Mouse (Mus musculus) midbrain, embryonic 16.5 days (tissue): ENCODE data around the gene Faap24. TPM values are rescaled to one million over a fixed set of nuclear protein-coding genes. Genes with fewer than 3 reads are reported as not detected.

ENCODE experiments used
- ATAC-seq: fragments of 200-750 bp; cut with Nextera tagmentation; 2 replicates; pipeline ENCODE4 v1.8.0; 2017; ENCODE audit warnings: moderate TSS enrichment
- H3K27ac ChIP-seq: fragments of 300-500 bp; sonication (generic); 2 replicates; pipeline ENCODE4 v1.5.1; 2014; ENCODE audit warnings: mild to moderate bottlenecking, low read length, mixed read lengths
- H3K27me3 ChIP-seq: fragments of 300-500 bp; sonication (generic); 2 replicates; pipeline ENCODE4 v1.6.1; 2014; ENCODE audit warnings: low read depth, low read length, mixed read lengths; ENCODE audit not compliant: control insufficient read depth, insufficient read depth
- H3K36me3 ChIP-seq: fragments of 300-500 bp; sonication (generic); 2 replicates; pipeline ENCODE4 v1.6.1; 2014; ENCODE audit warnings: mild to moderate bottlenecking, low read length, moderate library complexity, mixed read lengths; ENCODE audit not compliant: control insufficient read depth, insufficient read depth
- H3K4me1 ChIP-seq: fragments of 300-500 bp; sonication (generic); 2 replicates; pipeline ENCODE4 v1.6.1; 2014; ENCODE audit warnings: mild to moderate bottlenecking, low read length, mixed read lengths; ENCODE audit not compliant: control insufficient read depth, insufficient read depth
- H3K4me2 ChIP-seq: fragments of 300-500 bp; sonication (generic); 2 replicates; pipeline ENCODE4 v1.6.1; 2014; ENCODE audit warnings: mild to moderate bottlenecking, low read length, mixed read lengths
- H3K4me3 ChIP-seq: fragments of 300-500 bp; sonication (generic); 2 replicates; pipeline ENCODE4 v1.5.1; 2014; ENCODE audit warnings: low read depth, mild to moderate bottlenecking, low read length, moderate library complexity, mixed read lengths
- H3K9ac ChIP-seq: fragments of 300-500 bp; sonication (generic); 2 replicates; pipeline ENCODE4 v1.6.1; 2014; ENCODE audit warnings: low read depth, low read length, mixed read lengths
- H3K9me3 ChIP-seq: fragments of 300-500 bp; sonication (generic); replicated peaks from 2 replicates; pipeline ENCODE4 v1.6.1; 2014; ENCODE audit warnings: mild to moderate bottlenecking, low read length, mixed read lengths; ENCODE audit not compliant: control insufficient read depth, poor library complexity, severe bottlenecking
- WGBS: fragments of 180-500 bp; shearing (Covaris S2); extraction: QIAGEN DNeasy Blood & Tissue Kit; methylation state at CpG from one replicate; pipeline ENCODE4 v1.1.7; 2014; 5-methylcytosine and 5-hydroxymethylcytosine counted together
- polyA plus RNA-seq: library from polyadenylated mRNA; unstranded; fragments of >200 nt; fragmentation: Nextera tagmentation; extraction: Ambion mirVana; gene quantifications from 2 replicates; pipeline ENCODE4 v1.2.1, GENCODE M21; 2015

The Faap24 gene
- polyA plus RNA-seq, 1 experiment from 2014 or later: 17.7 TPM

DNA sequence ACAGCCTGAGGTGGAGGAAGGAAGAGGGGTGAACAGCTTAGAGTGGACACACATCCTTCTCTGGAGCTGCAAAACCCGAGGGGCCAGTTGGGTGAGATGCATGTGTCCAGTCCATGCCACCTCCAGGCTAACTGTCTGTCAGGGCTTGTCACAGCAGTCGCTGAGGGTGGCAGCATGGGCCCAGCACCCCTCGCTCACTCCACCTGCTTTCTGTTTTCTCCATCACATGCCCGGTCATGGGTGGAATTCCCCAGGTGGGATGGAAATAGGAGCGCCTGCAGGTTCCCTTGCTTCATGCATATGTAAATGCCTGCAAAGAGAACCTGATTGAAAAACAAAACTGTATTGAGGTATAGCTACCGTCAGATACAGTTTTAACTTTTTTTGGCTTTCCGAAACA, 22.4 kb downstream of the Faap24 start:
- H3K27ac ChIP-seq: no peak overlapping the region
- no peaks in the 10 kb centered on the region for H3K36me3 ChIP-seq
- H3K4me2 ChIP-seq: no peak overlapping the region

DNA sequence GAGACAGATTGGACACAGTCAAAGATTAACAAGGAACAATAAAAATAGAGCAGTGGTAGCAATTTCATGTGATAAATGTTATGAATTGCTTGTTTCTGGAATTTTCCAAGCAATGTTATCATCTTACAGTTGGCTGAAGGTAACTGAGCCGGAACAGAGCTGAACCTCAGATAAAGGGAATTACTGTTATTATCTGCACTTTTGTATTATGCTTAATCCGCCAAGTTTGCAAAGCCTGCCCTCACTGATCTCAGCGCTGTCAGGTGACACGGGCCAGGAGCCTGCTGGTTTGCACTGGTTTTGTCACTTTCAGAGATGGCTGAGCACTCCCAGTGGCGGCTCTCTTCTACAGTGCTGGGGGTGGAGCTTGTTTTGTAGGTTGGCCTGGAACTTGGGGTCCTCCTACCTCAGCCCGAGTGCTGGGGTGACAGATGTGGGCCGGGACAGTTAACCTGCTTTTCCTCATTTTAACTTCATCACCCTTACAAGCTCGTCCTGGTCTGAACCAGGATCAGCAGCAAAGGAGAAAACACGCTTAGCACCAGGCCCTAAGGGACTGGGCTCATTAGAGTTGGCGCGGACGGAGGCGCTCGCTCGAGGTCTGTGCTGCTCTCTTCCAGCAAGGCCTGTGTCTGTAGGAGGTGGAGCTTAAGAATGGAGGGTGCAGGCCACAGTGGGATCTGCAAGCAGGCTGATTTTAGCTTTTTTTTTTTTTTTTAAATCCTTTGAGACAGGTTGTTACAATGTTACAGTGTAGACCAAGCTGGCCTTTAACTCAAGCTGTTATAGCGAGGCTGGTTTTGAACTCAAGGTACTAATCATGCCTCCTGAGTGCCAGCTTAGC, 23.3 kb downstream of the Faap24 start:
- H3K4me3 ChIP-seq: no peak overlapping the region
- no peaks in the 10 kb centered on the region for H3K27me3 ChIP-seq
- no peak for ATAC-seq
- peaks cover 5% of the 10 kb centered on the region; the same call in 1 of the 2 replicates for H3K9me3 ChIP-seq
- H3K36me3 ChIP-seq: no peaks in the 10 kb centered on the region
- no peaks in the 10 kb centered on the region; the same call in 1 of the 2 replicates for H3K4me1 ChIP-seq
- H3K9ac ChIP-seq: no peak overlapping the region
- WGBS: 71% methylated on average over 16 of the region's 16 CpGs
- H3K4me2 ChIP-seq: no peak overlapping the region
- H3K27ac ChIP-seq: no peak overlapping the region

More for the DNA sequence above, 22.4 kb downstream of the Faap24 start:
- ATAC-seq: no peak
- H3K9ac ChIP-seq: no peak overlapping the region
- no peak overlapping the region for H3K4me3 ChIP-seq
- no peaks in the 10 kb centered on the region for H3K27me3 ChIP-seq
- no peaks in the 10 kb centered on the region; the same call in 1 of the 2 replicates for H3K4me1 ChIP-seq
- peaks cover under 1% of the 10 kb centered on the region; the same call in 1 of the 2 replicates for H3K9me3 ChIP-seq
- 87% methylated on average over 7 of the region's 7 CpGs for WGBS

DNA sequence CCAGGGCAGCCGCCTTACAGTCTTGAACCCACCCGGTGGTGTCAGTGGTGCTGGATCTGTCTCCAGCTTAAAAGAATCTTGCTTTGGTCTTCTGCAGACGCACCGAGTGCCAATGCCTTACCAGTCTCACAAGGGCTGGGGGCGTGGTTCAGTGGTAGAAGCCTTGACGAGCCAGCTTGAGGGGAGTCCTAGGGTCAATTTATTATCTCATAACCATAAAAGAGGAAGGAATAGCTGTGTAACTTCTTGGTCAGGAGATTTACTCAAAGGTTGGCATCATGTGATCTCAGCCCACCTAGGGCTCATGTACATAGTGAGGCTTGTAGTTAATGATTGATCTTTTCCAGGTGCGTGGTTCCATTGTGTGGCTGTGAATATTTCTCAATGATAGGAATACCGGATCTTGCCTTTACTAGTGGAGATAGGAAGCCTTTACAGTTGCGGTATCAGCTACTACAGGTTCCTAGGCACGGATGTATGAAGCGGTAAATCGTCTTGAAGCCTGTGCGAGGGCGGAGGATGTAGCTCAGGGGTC, 24.1 kb downstream of the Faap24 start:
- no peak overlapping the region for H3K27ac ChIP-seq
- peaks cover 5% of the 10 kb centered on the region; the same call in 1 of the 2 replicates for H3K9me3 ChIP-seq
- H3K36me3 ChIP-seq: no peaks in the 10 kb centered on the region
- no peaks in the 10 kb centered on the region; the same call in 1 of the 2 replicates for H3K4me1 ChIP-seq
- no peak overlapping the region for H3K4me2 ChIP-seq
- no peak overlapping the region for H3K4me3 ChIP-seq
- ATAC-seq: no peak
- 95% methylated on average over 14 of the region's 14 CpGs for WGBS
- H3K27me3 ChIP-seq: no peaks in the 10 kb centered on the region
- no peak overlapping the region for H3K9ac ChIP-seq

DNA sequence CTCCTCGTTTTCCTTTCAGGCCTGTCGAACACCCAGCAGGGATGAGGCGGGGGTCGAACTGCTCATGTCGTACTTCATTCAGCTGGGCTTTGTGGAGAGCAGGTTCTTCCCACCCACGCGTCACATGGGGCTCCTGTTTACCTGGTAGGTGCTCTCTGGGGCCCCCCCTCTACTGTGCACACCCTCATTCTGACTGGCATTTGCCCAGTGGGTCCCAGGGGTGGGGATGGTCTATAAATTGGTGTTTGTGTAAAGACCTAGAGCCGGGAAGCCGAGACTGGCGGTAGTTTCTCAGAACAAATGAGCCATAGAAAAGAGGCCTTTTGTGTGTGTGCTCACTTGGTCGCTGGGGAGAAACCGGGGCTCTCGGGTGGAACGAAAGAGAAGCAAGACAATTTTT, 25.5 kb downstream of the Faap24 start:
- Histone ChIP-seq H3K36me3 (no peaks in the 10 kb centered on the region), H3K9me3 (peaks cover 5% of the 10 kb centered on the region; the same call in 1 of the 2 replicates), H3K4me3 (no peak overlapping the region), H3K4me1 (no peaks in the 10 kb centered on the region; the same call in 1 of the 2 replicates), H3K4me2 (no peak overlapping the region), H3K27me3 (no peaks in the 10 kb centered on the region), H3K9ac (no peak overlapping the region), H3K27ac (no peak overlapping the region; the same call in 1 of the 2 replicates)
- ATAC-seq: no peak
- 19% methylated on average over 14 of the region's 14 CpGs for WGBS

DNA sequence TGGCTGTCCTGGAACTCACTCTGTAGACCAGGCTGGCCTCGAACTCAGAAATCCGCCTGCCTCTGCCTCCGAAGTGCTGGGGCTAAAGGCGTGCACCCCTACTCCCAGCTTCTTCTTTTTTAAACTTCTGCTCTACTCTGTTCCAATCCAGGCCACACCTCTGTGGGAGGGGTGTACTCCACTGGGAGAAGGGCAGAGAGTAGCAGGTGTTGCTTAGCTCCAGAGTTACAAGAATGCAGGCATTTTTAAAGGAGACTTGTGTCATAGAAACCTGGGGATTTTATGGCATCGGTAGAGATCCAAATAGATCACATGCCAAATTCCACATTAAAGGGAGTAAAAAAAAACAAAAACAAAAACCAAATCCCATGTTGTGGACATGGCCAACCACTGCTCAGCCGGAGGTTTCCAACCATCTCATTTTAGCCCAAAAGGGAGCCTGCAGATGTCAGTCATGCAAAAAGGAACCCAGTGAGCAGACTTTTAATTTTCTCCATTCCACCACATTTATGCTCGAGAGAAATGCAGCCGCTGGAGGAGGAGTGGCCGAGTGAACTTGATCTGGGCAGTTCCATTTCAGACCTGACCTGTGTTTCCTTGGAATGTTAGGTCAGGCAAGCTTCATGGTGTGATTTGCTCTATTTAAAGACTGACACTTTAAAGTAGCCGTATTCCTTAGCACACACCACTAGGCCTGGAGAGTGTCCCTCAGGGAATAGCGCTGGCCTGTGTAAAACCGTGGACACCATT, 31.3 kb downstream of the Faap24 start:
- no peaks in the 10 kb centered on the region for H3K4me1 ChIP-seq
- no peak overlapping the region for H3K9ac ChIP-seq
- H3K9me3 ChIP-seq: peaks cover 5% of the 10 kb centered on the region; the same call in 1 of the 2 replicates
- ATAC-seq: no peak
- H3K36me3 ChIP-seq: no peaks in the 10 kb centered on the region
- H3K4me3 ChIP-seq: no peak overlapping the region
- no peak overlapping the region for H3K4me2 ChIP-seq
- WGBS: 71% methylated on average over 12 of the region's 12 CpGs
- H3K27ac ChIP-seq: no peak overlapping the region
- no peaks in the 10 kb centered on the region for H3K27me3 ChIP-seq

DNA sequence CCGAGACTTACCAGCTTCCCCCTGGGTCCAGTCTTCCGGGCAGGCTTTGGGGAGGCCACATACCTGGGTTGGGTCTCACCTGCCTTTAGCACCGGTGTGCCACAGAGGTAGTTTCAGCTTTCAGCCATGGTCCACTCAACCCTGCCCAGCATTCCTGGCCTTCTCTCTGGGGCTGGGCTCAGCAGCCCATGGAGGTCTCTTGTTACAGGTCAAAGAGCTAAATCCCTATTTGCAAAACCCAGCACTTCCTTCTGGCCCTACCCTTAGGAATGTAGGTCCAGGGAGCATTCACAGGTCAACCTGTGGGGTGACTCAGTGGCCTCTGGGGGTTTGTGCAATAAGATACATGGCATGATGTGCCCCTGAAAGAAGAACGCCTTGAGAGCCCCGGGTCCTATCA, 33.8 kb downstream of the Faap24 start:
- no peaks in the 10 kb centered on the region for H3K9me3 ChIP-seq
- no peak overlapping the region for H3K4me3 ChIP-seq
- H3K27ac ChIP-seq: no peak overlapping the region
- no peaks in the 10 kb centered on the region for H3K4me1 ChIP-seq
- no peaks in the 10 kb centered on the region for H3K27me3 ChIP-seq
- no peak for ATAC-seq
- H3K4me2 ChIP-seq: no peak overlapping the region
- H3K36me3 ChIP-seq: no peaks in the 10 kb centered on the region
- H3K9ac ChIP-seq: no peak overlapping the region
- 84% methylated on average over 5 of the region's 5 CpGs for WGBS

DNA sequence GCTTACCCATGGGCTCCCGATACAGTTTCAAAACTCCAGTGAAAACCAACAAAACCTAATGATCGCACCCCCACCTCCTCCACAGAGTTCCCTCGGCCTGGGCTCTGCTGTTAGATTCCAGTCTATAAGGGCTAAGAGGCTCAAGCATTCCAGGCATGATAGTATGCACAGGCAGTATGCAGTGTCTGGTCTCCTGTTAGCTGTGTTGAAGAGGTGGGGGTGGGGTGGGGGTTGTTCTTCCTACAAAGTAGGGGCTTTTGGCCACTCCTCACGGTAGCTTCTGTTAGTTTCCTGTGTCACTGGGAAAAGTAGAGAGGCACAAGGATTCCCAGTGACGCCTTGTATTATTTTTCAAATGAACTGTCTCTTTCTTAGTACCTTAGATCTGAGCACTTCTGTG, 34.4 kb downstream of the Faap24 start:
- no peak overlapping the region for H3K4me3 ChIP-seq
- no peak for ATAC-seq
- no peaks in the 10 kb centered on the region for H3K27me3 ChIP-seq
- no peaks in the 10 kb centered on the region for H3K4me1 ChIP-seq
- H3K9ac ChIP-seq: no peak overlapping the region
- 70% methylated on average over 5 of the region's 5 CpGs for WGBS
- H3K36me3 ChIP-seq: no peaks in the 10 kb centered on the region
- no peaks in the 10 kb centered on the region for H3K9me3 ChIP-seq
- H3K4me2 ChIP-seq: no peak overlapping the region
- H3K27ac ChIP-seq: no peak overlapping the region

DNA sequence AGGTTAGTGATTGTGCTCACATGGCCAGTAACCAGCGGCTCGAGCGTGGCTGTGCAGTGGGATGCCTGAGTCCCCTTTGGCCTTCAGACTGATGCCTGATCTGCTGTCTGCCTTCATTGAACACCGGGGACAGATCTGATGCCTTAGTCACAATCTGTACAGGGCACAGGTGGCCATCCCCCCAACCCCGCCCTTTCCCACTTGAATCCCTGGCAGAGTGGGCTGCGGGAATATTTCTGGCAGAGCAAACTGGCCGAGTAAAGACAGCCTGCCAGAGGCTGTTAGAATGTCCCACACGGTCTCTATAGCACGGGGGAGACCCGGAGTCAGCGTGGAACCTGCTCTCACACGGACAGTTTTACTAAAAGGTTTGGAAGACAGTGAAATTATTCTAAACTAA, 39.0 kb downstream of the Faap24 start:
- H3K4me1 ChIP-seq: no peaks in the 10 kb centered on the region
- H3K27ac ChIP-seq: no peak overlapping the region
- H3K4me3 ChIP-seq: no peak overlapping the region
- H3K36me3 ChIP-seq: no peaks in the 10 kb centered on the region
- H3K4me2 ChIP-seq: no peak overlapping the region
- no peaks in the 10 kb centered on the region for H3K9me3 ChIP-seq
- 84% methylated on average over 12 of the region's 12 CpGs for WGBS
- H3K9ac ChIP-seq: no peak overlapping the region
- ATAC-seq: no peak
- no peaks in the 10 kb centered on the region for H3K27me3 ChIP-seq
